Mouse (Mus musculus): ENCODE data around the gene Rnf113a2.

- no peak for TF ChIP-seq CHD2 (IDR thresholded peaks at IDR 0.05; ENCODE audit: low read depth, low read length)
- TF ChIP-seq MAFK (IDR thresholded peaks at IDR 0.05; ENCODE audit: insufficient read depth, low read depth, low read length): no peak
- no peak for TF ChIP-seq ZC3H11A (IDR thresholded peaks at IDR 0.05; ENCODE audit: borderline replicate concordance, low read depth, low read length)
- no peak for TF ChIP-seq ZNF384 (IDR thresholded peaks at IDR 0.05; ENCODE audit: low read depth, low read length)
- no peak for TF ChIP-seq HCFC1 (IDR thresholded peaks at IDR 0.05; ENCODE audit: borderline replicate concordance, insufficient read depth, low read length)
These were observed 16.3 kb upstream of the Rnf113a2 start for GRCm38 (mm10) chr12:84400653-84401052.

Data from ES-E14 (cell line).